Mouse (Mus musculus): ENCODE data around the gene Cog3. TPM values are rescaled to one million over a fixed set of nuclear protein-coding genes. Genes with fewer than 3 reads are reported as not detected.

The Cog3 gene
- polyA plus RNA-seq, 1 experiment from 2014 or later: 18.6 TPM

DNA sequence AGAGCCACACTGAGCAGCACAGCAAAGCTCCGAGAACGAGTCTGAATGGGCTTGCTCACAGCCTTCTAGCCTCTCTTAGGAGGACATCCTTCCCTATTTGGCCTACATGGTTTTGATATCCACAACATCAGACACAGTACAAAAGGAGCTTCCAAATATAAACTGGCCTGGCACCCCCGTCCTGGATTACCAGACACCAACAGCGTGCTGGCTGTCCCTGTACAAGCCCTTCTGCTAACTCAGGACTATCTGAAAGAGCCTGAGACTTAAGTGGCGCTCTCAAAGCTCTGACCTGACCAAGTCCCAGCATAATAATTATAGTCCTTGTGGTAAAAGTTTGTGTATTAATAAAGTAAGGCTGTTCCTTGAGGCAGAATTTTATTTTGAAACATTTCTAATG is 34.2 kb downstream of the Cog3 start:
- ATAC-seq (ENCODE audit: low FRiP score): no peak
- Histone ChIP-seq H3K9me3 (no peaks in the 10 kb centered on the region), H3K27me3 (no peaks in the 10 kb centered on the region), H3K4me3 (no peak overlapping the region), H3K4me1 (replicated peaks) (no peaks in the 10 kb centered on the region), H3K27ac (no peak overlapping the region), H3K36me3 (peaks cover 77% of the 10 kb centered on the region), H3K4me2 (no peak overlapping the region), H3K9ac (no peak overlapping the region)
- 94% methylated on average over 5 of the region's 5 CpGs for WGBS

- H3K9me3 ChIP-seq: no peaks in the 10 kb centered on the region
Observed at GRCm38 (mm10) chr14:75716410-75716809, 37.9 kb downstream of the Cog3 start.

DNA sequence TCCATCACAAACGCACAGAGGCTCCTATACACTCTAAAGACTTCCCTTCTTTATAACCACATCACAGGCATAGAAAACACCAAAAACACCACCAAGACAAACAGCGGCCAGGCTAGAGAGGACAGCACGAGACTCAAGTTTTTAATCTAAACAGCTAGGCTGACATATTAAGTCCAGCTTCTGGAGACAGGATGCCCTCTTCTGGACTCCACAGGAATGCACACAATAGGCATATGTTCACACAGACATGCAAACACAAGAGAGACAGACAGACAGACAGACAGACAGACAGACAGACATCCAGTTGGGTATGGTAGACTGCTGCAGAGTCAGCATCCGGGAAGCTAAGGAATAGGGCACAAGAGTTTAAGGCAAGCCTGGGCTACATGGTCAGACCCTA is 40.7 kb downstream of the Cog3 start:
- no peaks in the 10 kb centered on the region for H3K9me3 ChIP-seq
- no peaks in the 10 kb centered on the region for H3K27me3 ChIP-seq
- no peak overlapping the region for H3K27ac ChIP-seq
- H3K4me2 ChIP-seq: no peak overlapping the region
- H3K4me1 ChIP-seq (replicated peaks): no peaks in the 10 kb centered on the region
- ATAC-seq (ENCODE audit: low FRiP score): no peak
- WGBS: 81% methylated on average over 4 of the region's 4 CpGs
- no peak overlapping the region for H3K9ac ChIP-seq
- no peak overlapping the region for H3K4me3 ChIP-seq
- H3K36me3 ChIP-seq: peaks cover 81% of the 10 kb centered on the region

More at GRCm38 (mm10) chr14:75716410-75716809, 37.9 kb downstream of the Cog3 start:
- Histone ChIP-seq H3K9ac (no peak overlapping the region), H3K4me2 (no peak overlapping the region), H3K4me3 (no peak overlapping the region), H3K27ac (no peak overlapping the region), H3K36me3 (peaks cover 87% of the 10 kb centered on the region), H3K27me3 (no peaks in the 10 kb centered on the region), H3K4me1 (replicated peaks) (no peaks in the 10 kb centered on the region)
- ATAC-seq (ENCODE audit: low FRiP score): no peak
- 96% methylated on average over 4 of the region's 4 CpGs for WGBS

GRCm38 (mm10) chr14:75712687-75713086 is 41.6 kb downstream of the Cog3 start:
- H3K9ac ChIP-seq: no peak overlapping the region
- H3K9me3 ChIP-seq: no peaks in the 10 kb centered on the region
- no peak for ATAC-seq (ENCODE audit: low FRiP score)
- no peak overlapping the region for H3K4me2 ChIP-seq
- no peaks in the 10 kb centered on the region for H3K4me1 ChIP-seq (replicated peaks)
- 89% methylated on average over 5 of the region's 5 CpGs for WGBS
- peaks cover 74% of the 10 kb centered on the region for H3K36me3 ChIP-seq
- H3K27me3 ChIP-seq: no peaks in the 10 kb centered on the region
- H3K4me3 ChIP-seq: no peak overlapping the region
- H3K27ac ChIP-seq: no peak overlapping the region

DNA sequence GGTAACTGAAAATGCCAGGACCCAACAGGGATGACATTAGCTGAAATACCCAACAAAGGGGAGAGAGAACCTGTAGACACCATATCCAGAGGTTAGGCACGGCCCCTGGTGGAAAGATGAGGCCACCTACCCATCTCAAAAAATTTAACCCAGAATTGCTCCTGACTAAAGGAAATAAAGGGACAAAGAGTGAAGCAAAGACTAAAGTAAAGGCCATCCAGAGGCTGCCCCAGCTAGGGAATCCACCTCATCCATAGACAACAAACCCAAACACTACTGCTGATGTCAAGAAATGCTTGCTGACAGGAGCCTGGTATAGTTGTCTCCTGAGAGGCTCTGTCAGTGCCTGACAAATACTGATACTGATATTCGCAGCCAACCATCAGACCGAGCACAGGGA is 42.6 kb downstream of the Cog3 start:
- Histone ChIP-seq H3K27me3 (no peaks in the 10 kb centered on the region), H3K36me3 (peaks cover 72% of the 10 kb centered on the region), H3K9ac (no peak overlapping the region), H3K4me1 (replicated peaks) (no peaks in the 10 kb centered on the region), H3K4me2 (no peak overlapping the region), H3K9me3 (no peaks in the 10 kb centered on the region), H3K4me3 (no peak overlapping the region), H3K27ac (no peak overlapping the region)
- WGBS: 99% methylated on average over 3 of the region's 3 CpGs
- ATAC-seq (ENCODE audit: low FRiP score): no peak

DNA sequence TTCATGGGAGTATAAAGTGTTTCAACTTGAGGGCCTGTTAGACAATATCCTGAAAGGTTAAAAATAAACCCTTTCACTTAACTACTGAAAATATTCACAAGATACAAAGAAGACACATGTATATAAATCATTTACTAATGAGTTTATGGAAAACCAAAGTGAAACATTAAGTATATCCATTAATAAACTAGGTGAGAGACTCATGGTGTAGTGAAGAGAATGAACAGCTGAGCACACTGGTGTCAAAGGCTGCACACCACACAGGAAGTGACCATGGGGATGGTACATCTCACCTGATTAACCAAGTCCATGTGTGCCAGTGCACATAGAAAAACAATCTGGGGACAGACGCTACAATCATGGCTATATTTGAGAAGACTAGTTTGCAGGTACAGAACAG is 45.3 kb downstream of the Cog3 start:
- H3K9ac ChIP-seq: no peak overlapping the region
- peaks cover 73% of the 10 kb centered on the region for H3K36me3 ChIP-seq
- no peak overlapping the region for H3K27ac ChIP-seq
- no peak overlapping the region for H3K4me2 ChIP-seq
- WGBS: 97% methylated on average over 1 of the region's 1 CpGs
- no peaks in the 10 kb centered on the region for H3K4me1 ChIP-seq (replicated peaks)
- no peaks in the 10 kb centered on the region for H3K9me3 ChIP-seq
- H3K4me3 ChIP-seq: no peak overlapping the region
- no peaks in the 10 kb centered on the region for H3K27me3 ChIP-seq
- ATAC-seq (ENCODE audit: low FRiP score): no peak

DNA sequence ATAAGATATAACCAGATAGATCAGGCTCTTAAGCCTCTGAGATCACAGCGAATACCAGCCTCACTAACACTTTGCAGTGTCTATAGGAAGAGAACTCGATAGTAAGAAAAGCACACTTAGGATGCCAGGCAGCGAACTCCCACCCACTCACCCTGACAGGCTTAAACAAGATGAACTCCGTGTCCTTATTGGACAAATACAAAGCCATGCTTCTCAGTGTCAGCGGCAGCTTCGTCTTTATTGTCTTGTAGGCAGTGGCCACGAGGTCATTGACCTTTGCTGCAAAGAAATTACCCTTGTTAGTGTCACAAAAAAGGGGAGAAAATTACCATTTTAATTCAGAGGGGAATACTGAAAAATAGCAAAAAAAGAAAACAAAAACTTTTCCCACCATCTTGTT is 46.5 kb downstream of the Cog3 start:
- ATAC-seq (ENCODE audit: low FRiP score): no peak
- Histone ChIP-seq H3K9ac (no peak overlapping the region), H3K27ac (no peak overlapping the region), H3K27me3 (no peaks in the 10 kb centered on the region), H3K36me3 (peaks cover 76% of the 10 kb centered on the region), H3K4me3 (no peak overlapping the region), H3K4me1 (replicated peaks) (no peaks in the 10 kb centered on the region), H3K4me2 (no peak overlapping the region), H3K9me3 (no peaks in the 10 kb centered on the region)
- WGBS: 17% methylated on average over 7 of the region's 7 CpGs

- H3K36me3 ChIP-seq: peaks cover 71% of the 10 kb centered on the region
- no peaks in the 10 kb centered on the region for H3K4me1 ChIP-seq (replicated peaks)
Observed at GRCm38 (mm10) chr14:75706647-75707046, 47.7 kb downstream of the Cog3 start.

GRCm38 (mm10) chr14:75697928-75698327 is 56.4 kb downstream of the Cog3 start:
- no peaks in the 10 kb centered on the region for H3K9me3 ChIP-seq
- no peaks in the 10 kb centered on the region for H3K4me1 ChIP-seq (replicated peaks)
- no peak overlapping the region for H3K9ac ChIP-seq
- ATAC-seq (ENCODE audit: low FRiP score): no peak
- no peaks in the 10 kb centered on the region for H3K27me3 ChIP-seq
- no peak overlapping the region for H3K27ac ChIP-seq
- no peak overlapping the region for H3K4me2 ChIP-seq
- H3K4me3 ChIP-seq: no peak overlapping the region
- WGBS: 79% methylated on average over 1 of the region's 1 CpGs
- peaks cover 11% of the 10 kb centered on the region for H3K36me3 ChIP-seq

More at GRCm38 (mm10) chr14:75706647-75707046, 47.7 kb downstream of the Cog3 start:
- Histone ChIP-seq H3K9me3 (no peaks in the 10 kb centered on the region), H3K4me2 (no peak overlapping the region), H3K27ac (no peak overlapping the region), H3K4me3 (no peak overlapping the region), H3K27me3 (no peaks in the 10 kb centered on the region), H3K9ac (no peak overlapping the region)
- no peak for ATAC-seq (ENCODE audit: low FRiP score)
- 79% methylated on average over 4 of the region's 4 CpGs for WGBS

DNA sequence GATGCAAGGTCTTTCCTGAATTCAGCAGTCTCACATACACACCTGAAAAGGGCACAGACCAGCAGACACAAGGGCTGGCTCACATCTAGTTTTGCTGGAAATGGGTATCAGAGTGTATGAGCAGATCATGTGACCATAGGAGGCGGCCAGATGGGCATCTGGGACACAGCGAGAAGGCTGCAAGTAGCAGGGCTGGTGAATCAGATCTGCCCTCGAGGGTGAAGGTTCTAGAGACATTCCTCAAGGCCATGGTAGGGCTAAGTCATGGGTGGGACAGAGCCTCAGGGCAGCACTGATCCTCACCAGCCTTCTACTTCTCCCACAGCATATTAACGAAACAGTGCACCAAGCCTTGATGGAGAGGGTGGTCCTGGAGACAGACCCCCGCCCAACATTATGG is 58.2 kb downstream of the Cog3 start:
- Histone ChIP-seq H3K27me3 (no peaks in the 10 kb centered on the region), H3K4me1 (replicated peaks) (no peaks in the 10 kb centered on the region), H3K4me3 (no peak overlapping the region), H3K27ac (no peak overlapping the region), H3K9ac (no peak overlapping the region), H3K9me3 (no peaks in the 10 kb centered on the region), H3K4me2 (no peak overlapping the region), H3K36me3 (peaks cover 2% of the 10 kb centered on the region)
- WGBS: 87% methylated on average over 5 of the region's 5 CpGs
- no peak for ATAC-seq (ENCODE audit: low FRiP score)

- H3K4me2 ChIP-seq: no peak overlapping the region
- no peak overlapping the region for H3K9ac ChIP-seq
- no peaks in the 10 kb centered on the region for H3K27me3 ChIP-seq
- 88% methylated on average over 2 of the region's 2 CpGs for WGBS
- H3K9me3 ChIP-seq: no peaks in the 10 kb centered on the region
- no peak overlapping the region for H3K4me3 ChIP-seq
- ATAC-seq (ENCODE audit: low FRiP score): no peak
- no peaks in the 10 kb centered on the region for H3K4me1 ChIP-seq (replicated peaks)
- H3K27ac ChIP-seq: no peak overlapping the region
- no peaks in the 10 kb centered on the region for H3K36me3 ChIP-seq
Observed at GRCm38 (mm10) chr14:75690428-75690827, 63.9 kb downstream of the Cog3 start.

GRCm38 (mm10) chr14:75676316-75676715 is 78.0 kb downstream of the Cog3 start:
- no peak overlapping the region for H3K4me3 ChIP-seq
- 44% methylated on average over 6 of the region's 6 CpGs for WGBS
- H3K36me3 ChIP-seq: no peaks in the 10 kb centered on the region
- no peaks in the 10 kb centered on the region for H3K27me3 ChIP-seq
- ATAC-seq (ENCODE audit: low FRiP score): no peak
- H3K4me2 ChIP-seq: no peak overlapping the region
- H3K27ac ChIP-seq: no peak overlapping the region
- H3K4me1 ChIP-seq (replicated peaks): no peaks in the 10 kb centered on the region; the same call in 1 of the 2 replicates
- H3K9me3 ChIP-seq: no peaks in the 10 kb centered on the region
- H3K9ac ChIP-seq: no peak overlapping the region

DNA sequence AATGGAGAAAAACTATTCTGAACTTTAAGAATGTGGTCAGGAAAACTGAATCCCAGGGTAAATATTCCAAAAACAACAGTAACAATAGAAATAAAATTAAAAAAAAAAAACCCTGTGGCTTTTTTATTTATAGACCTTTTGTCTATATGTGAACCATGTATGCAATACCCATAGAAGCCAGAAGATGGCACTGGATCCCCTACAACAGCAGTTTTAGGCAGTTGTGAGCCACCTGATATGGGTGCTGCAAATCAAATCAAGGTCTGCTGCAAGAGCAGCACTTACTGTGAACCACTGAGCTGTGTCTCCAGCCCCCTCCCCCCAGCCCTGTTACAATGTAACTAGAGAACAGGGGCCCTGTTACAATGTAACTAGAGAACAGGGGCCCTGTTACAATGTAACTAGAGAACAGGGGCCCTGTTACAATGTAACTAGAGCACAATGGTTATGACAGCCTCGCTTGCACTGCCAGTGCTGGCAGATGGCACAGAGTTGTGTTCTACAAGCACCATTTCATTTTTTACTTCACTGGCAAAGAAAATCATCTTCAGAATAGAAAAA is 85.2 kb downstream of the Cog3 start:
- 59% methylated on average over 1 of the region's 1 CpGs for WGBS
- H3K4me3 ChIP-seq: no peak overlapping the region
- H3K9ac ChIP-seq: no peak overlapping the region
- H3K9me3 ChIP-seq: no peaks in the 10 kb centered on the region
- no peak overlapping the region for H3K27ac ChIP-seq
- H3K4me1 ChIP-seq (replicated peaks): no peaks in the 10 kb centered on the region
- ATAC-seq (ENCODE audit: low FRiP score): no peak
- no peaks in the 10 kb centered on the region for H3K36me3 ChIP-seq
- no peak overlapping the region for H3K4me2 ChIP-seq
- H3K27me3 ChIP-seq: no peaks in the 10 kb centered on the region
